Mouse (Mus musculus): ENCODE data around the gene Vwc2l. TPM values are rescaled to one million over a fixed set of nuclear protein-coding genes. Genes with fewer than 3 reads are reported as not detected.

Vwc2l gene
- total RNA-seq (2022), result not detected

- DNase-seq (ENCODE audit: low spot score in 2 of 2), result no peak
Observed at GRCm38 (mm10) chr1:70725655-70726066, at the start of gene Vwc2l. Vwc2l (plus strand) TSS chr1:70725715.

GRCm38 (mm10) chr1:70692529-70692928 lies 33.0 kb upstream of the Vwc2l start:
- DNase-seq (ENCODE audit: low spot score in 2 of 2), result no peak

- no peak for DNase-seq (ENCODE audit: low spot score in 2 of 2)
Observed at GRCm38 (mm10) chr1:70700270-70700669, 25.2 kb upstream of the Vwc2l start.

GRCm38 (mm10) chr1:70703934-70704333 lies 21.6 kb upstream of the Vwc2l start:
- DNase-seq (ENCODE audit: low spot score in 2 of 2), result no peak

GRCm38 (mm10) chr1:70705821-70706220 lies 19.7 kb upstream of the Vwc2l start:
- no peak for DNase-seq (ENCODE audit: low spot score in 2 of 2)

GRCm38 (mm10) chr1:70725045-70725444 lies 470 bp upstream of the Vwc2l start:
- no peak for DNase-seq (ENCODE audit: low spot score in 2 of 2)

GRCm38 (mm10) chr1:70787146-70787545 lies 61.6 kb downstream of the Vwc2l start:
- no peak for DNase-seq (ENCODE audit: low spot score in 2 of 2)

GRCm38 (mm10) chr1:70791636-70792035 lies 66.1 kb downstream of the Vwc2l start:
- no peak for DNase-seq (ENCODE audit: low spot score in 2 of 2)

- no peak for DNase-seq (ENCODE audit: low spot score in 2 of 2)
Observed at GRCm38 (mm10) chr1:70795094-70795493, 69.6 kb downstream of the Vwc2l start.

GRCm38 (mm10) chr1:70803401-70803800 lies 77.9 kb downstream of the Vwc2l start:
- DNase-seq (ENCODE audit: low spot score in 2 of 2), result no peak

GRCm38 (mm10) chr1:70823111-70823510 lies 97.6 kb downstream of the Vwc2l start:
- DNase-seq (ENCODE audit: low spot score in 2 of 2), result no peak

- DNase-seq (ENCODE audit: low spot score in 2 of 2), result no peak
Observed at GRCm38 (mm10) chr1:70833262-70833661, 107.7 kb downstream of the Vwc2l start.

GRCm38 (mm10) chr1:70842222-70842621 lies 116.7 kb downstream of the Vwc2l start:
- no peak for DNase-seq (ENCODE audit: low spot score in 2 of 2)

- DNase-seq (ENCODE audit: low spot score in 2 of 2), result no peak
Observed at GRCm38 (mm10) chr1:70845276-70845675, 119.8 kb downstream of the Vwc2l start.

GRCm38 (mm10) chr1:70851633-70852390 lies 126.3 kb downstream of the Vwc2l start:
- no peak for DNase-seq (ENCODE audit: low spot score in 2 of 2)

- DNase-seq (ENCODE audit: low spot score in 2 of 2), result no peak
Observed at GRCm38 (mm10) chr1:70853446-70853845, 127.9 kb downstream of the Vwc2l start.

- no peak for DNase-seq (ENCODE audit: low spot score in 2 of 2)
Observed at GRCm38 (mm10) chr1:70855912-70856311, 130.4 kb downstream of the Vwc2l start.

GRCm38 (mm10) chr1:70861672-70862071 lies 136.2 kb downstream of the Vwc2l start:
- DNase-seq (ENCODE audit: low spot score in 2 of 2), result no peak

- DNase-seq (ENCODE audit: low spot score in 2 of 2), result no peak
Observed at GRCm38 (mm10) chr1:70866137-70866536, 140.6 kb downstream of the Vwc2l start.

- no peak for DNase-seq (ENCODE audit: low spot score in 2 of 2)
Observed at GRCm38 (mm10) chr1:70880496-70880895, 155.0 kb downstream of the Vwc2l start.

GRCm38 (mm10) chr1:70881269-70881668 lies 155.8 kb downstream of the Vwc2l start:
- DNase-seq (ENCODE audit: low spot score in 2 of 2), result no peak

GRCm38 (mm10) chr1:70884156-70884555 lies 158.6 kb downstream of the Vwc2l start:
- no peak for DNase-seq (ENCODE audit: low spot score in 2 of 2)

GRCm38 (mm10) chr1:70902311-70902710 lies 176.8 kb downstream of the Vwc2l start:
- DNase-seq (ENCODE audit: low spot score in 2 of 2), result no peak

Measured in gastrocnemius, adult 8-10 months (tissue).